Comparison of ENCODE assay signal across 10 mouse cellular contexts in genomic region chr10:80774981-80775380, GRCm38 (mm10). TPM values are rescaled to one million over a fixed set of nuclear protein-coding genes. Genes with fewer than 3 reads are reported as not detected.
DNase-seq lines count a peak whose midpoint lies in the region; ATAC-seq and TF ChIP-seq lines count a peak whose summit lies in the region.
"Had no signal": no experiment of that assay in that cellular context is flagged by ENCODE, and none has a peak within 500 bp of the region (broad histone marks: within the 10 kb centered on the region; RNA-seq: fewer than 3 reads in every experiment).

No protein-coding gene starts in this region.

- peak; percentile 10; the same call in 1 of the 2 replicates for ATAC-seq in forebrain, postnatal 0 days
- no peak for ATAC-seq in forebrain, embryonic 14.5 days
- peak; percentile 35 for ATAC-seq in intestine, embryonic 16.5 days
- ATAC-seq in intestine, embryonic 15.5 days = no peak
- 0 out of 2 replicates have a peak, but pooled peaks have one; percentile 8 for ATAC-seq in embryonic facial prominence, embryonic 13.5 days (ENCODE audit: insufficient number of reproducible peaks, insufficient read depth, low FRiP score, low TSS enrichment, low read depth)
- peak; percentile 22 for ATAC-seq in liver, embryonic 13.5 days (ENCODE audit: low read depth)

- H3K4me1 ChIP-seq in forebrain, postnatal 0 days (ENCODE audit: insufficient read depth) = peaks cover 6% of the 10 kb centered on the region; the same call in 1 of the 2 replicates
- H3K4me1 ChIP-seq in forebrain, embryonic 14.5 days (ENCODE audit: control insufficient read depth, insufficient read depth, low read length) = no peaks in the 10 kb centered on the region
- H3K4me1 ChIP-seq in intestine, embryonic 16.5 days (ENCODE audit: control insufficient read depth, insufficient read depth, low read length) = 0 out of 2 replicates have a peak, but pooled peaks cover 5% of the 10 kb centered on the region
- peaks cover 8% of the 10 kb centered on the region; the same call in 1 of the 2 replicates for H3K4me1 ChIP-seq in intestine, embryonic 15.5 days (replicated peaks)
- peaks cover 19% of the 10 kb centered on the region for H3K4me1 ChIP-seq in embryonic facial prominence, embryonic 13.5 days
- H3K4me1 ChIP-seq in liver, embryonic 13.5 days (replicated peaks) = peaks cover 34% of the 10 kb centered on the region

- H3K4me2 ChIP-seq in forebrain, postnatal 0 days (ENCODE audit: low read depth) = no peak overlapping the region
- H3K4me2 ChIP-seq in forebrain, embryonic 14.5 days (ENCODE audit: low read length) = no peak overlapping the region
- H3K4me2 ChIP-seq in intestine, embryonic 16.5 days (ENCODE audit: low read depth, low read length) = no peak overlapping the region
- H3K4me2 ChIP-seq in intestine, embryonic 15.5 days (replicated peaks) = no peak overlapping the region
- H3K4me2 ChIP-seq in embryonic facial prominence, embryonic 13.5 days = no peak overlapping the region; the same call in 1 of the 2 replicates
- H3K4me2 ChIP-seq in liver, embryonic 13.5 days = no peak overlapping the region

- peak overlapping the region; percentile 85; the same call in 1 of the 2 replicates for H3K27ac ChIP-seq in forebrain, postnatal 0 days (ENCODE audit: low read depth, low read length)
- H3K27ac ChIP-seq in forebrain, embryonic 14.5 days (ENCODE audit: low read depth, low read length) = no peak overlapping the region
- H3K27ac ChIP-seq in intestine, embryonic 16.5 days (ENCODE audit: low read length) = no peak overlapping the region
- no peak overlapping the region for H3K27ac ChIP-seq in intestine, embryonic 15.5 days
- no peak overlapping the region; the same call in 1 of the 2 replicates for H3K27ac ChIP-seq in embryonic facial prominence, embryonic 13.5 days
- H3K27ac ChIP-seq in liver, embryonic 13.5 days = no peak overlapping the region

- no peak overlapping the region for H3K9ac ChIP-seq in forebrain, postnatal 0 days
- H3K9ac ChIP-seq in forebrain, embryonic 14.5 days (ENCODE audit: low read length) = no peak overlapping the region
- no peak overlapping the region for H3K9ac ChIP-seq in intestine, embryonic 16.5 days (ENCODE audit: low read depth, low read length)
- no peak overlapping the region for H3K9ac ChIP-seq in intestine, embryonic 15.5 days
- peak overlapping the region; percentile 54 for H3K9ac ChIP-seq in embryonic facial prominence, embryonic 13.5 days
- no peak overlapping the region; the same call in 1 of the 2 replicates for H3K9ac ChIP-seq in liver, embryonic 13.5 days

- no peak overlapping the region for H3K4me3 ChIP-seq in forebrain, postnatal 0 days (ENCODE audit: low read depth, low read length)
- H3K4me3 ChIP-seq in forebrain, embryonic 14.5 days (ENCODE audit: low read depth, low read length) = no peak overlapping the region
- no peak overlapping the region for H3K4me3 ChIP-seq in intestine, embryonic 16.5 days (ENCODE audit: low read length)
- no peak overlapping the region for H3K4me3 ChIP-seq in intestine, embryonic 15.5 days (replicated peaks)
- H3K4me3 ChIP-seq in embryonic facial prominence, embryonic 13.5 days = no peak overlapping the region
- no peak overlapping the region for H3K4me3 ChIP-seq in liver, embryonic 13.5 days (replicated peaks)

- H3K27me3 ChIP-seq in forebrain, postnatal 0 days (ENCODE audit: insufficient read depth, low read length) = no peaks in the 10 kb centered on the region
- H3K27me3 ChIP-seq in forebrain, embryonic 14.5 days (replicated peaks; ENCODE audit: control insufficient read depth, insufficient read depth, low read length) = no peaks in the 10 kb centered on the region
- no peaks in the 10 kb centered on the region for H3K27me3 ChIP-seq in intestine, embryonic 16.5 days (replicated peaks; ENCODE audit: control insufficient read depth, insufficient read depth, low read length)
- no peaks in the 10 kb centered on the region for H3K27me3 ChIP-seq in intestine, embryonic 15.5 days (replicated peaks)
- H3K27me3 ChIP-seq in embryonic facial prominence, embryonic 13.5 days = no peaks in the 10 kb centered on the region
- H3K27me3 ChIP-seq in liver, embryonic 13.5 days = no peaks in the 10 kb centered on the region

- 90% methylated on average over 4 of the region's 4 CpGs for WGBS in forebrain, postnatal 0 days
- WGBS in forebrain, embryonic 14.5 days = 92% methylated on average over 4 of the region's 4 CpGs
- 91% methylated on average over 4 of the region's 4 CpGs for WGBS in intestine, embryonic 16.5 days
- 86% methylated on average over 4 of the region's 4 CpGs for WGBS in intestine, embryonic 15.5 days
- 90% methylated on average over 4 of the region's 4 CpGs for WGBS in embryonic facial prominence, embryonic 13.5 days
- WGBS in liver, embryonic 13.5 days (ENCODE audit: insufficient replicate concordance) = 82% methylated on average over 4 of the region's 4 CpGs

- H3K9me3 ChIP-seq in forebrain, postnatal 0 days (ENCODE audit: low read length) = no peaks in the 10 kb centered on the region
- H3K9me3 ChIP-seq in forebrain, embryonic 14.5 days (replicated peaks; ENCODE audit: control insufficient read depth, low read length) = no peaks in the 10 kb centered on the region
- no peaks in the 10 kb centered on the region for H3K9me3 ChIP-seq in intestine, embryonic 16.5 days (ENCODE audit: control insufficient read depth, low read length)
- no peaks in the 10 kb centered on the region for H3K9me3 ChIP-seq in intestine, embryonic 15.5 days
- no peaks in the 10 kb centered on the region for H3K9me3 ChIP-seq in embryonic facial prominence, embryonic 13.5 days
- no peaks in the 10 kb centered on the region for H3K9me3 ChIP-seq in liver, embryonic 13.5 days (replicated peaks)

- TF ChIP-seq CTCF in forebrain, postnatal 0 days (IDR thresholded peaks at IDR 0.05; ENCODE audit: low read depth) = no peak

- H3K36me3 ChIP-seq in forebrain, postnatal 0 days (ENCODE audit: insufficient read depth) = peaks cover 97% of the 10 kb centered on the region
- H3K36me3 ChIP-seq in forebrain, embryonic 14.5 days (ENCODE audit: control insufficient read depth, insufficient read depth, low read length) = peaks cover 98% of the 10 kb centered on the region
- peaks cover 24% of the 10 kb centered on the region for H3K36me3 ChIP-seq in intestine, embryonic 16.5 days (ENCODE audit: control insufficient read depth, insufficient read depth, low read length)
- peaks cover 80% of the 10 kb centered on the region for H3K36me3 ChIP-seq in intestine, embryonic 15.5 days
- H3K36me3 ChIP-seq in embryonic facial prominence, embryonic 13.5 days = peaks cover 99% of the 10 kb centered on the region
- H3K36me3 ChIP-seq in liver, embryonic 13.5 days = peaks cover 99% of the 10 kb centered on the region

- no peak for DNase-seq in forebrain, postnatal 0 days
- no peak for DNase-seq in forebrain, embryonic 14.5 days (ENCODE audit: low spot score)
- no peak for DNase-seq in liver, embryonic 13.5 days
- DNase-seq in right cerebral cortex, adult 2 months (ENCODE audit: low spot score in 2 of 2) = no peak
- no peak for DNase-seq in B cell, adult 2 months

RNA-seq across cellular contexts. Expression of gene Dot1l, which starts 20.0 kb away (rescaled TPM):
- 15.9 and 21.7 TPM in 2 replicates for total RNA-seq in forebrain, postnatal 0 days (2014; rRNA removed)
- polyA plus RNA-seq in forebrain, postnatal 0 days (2015; fragmentation: Nextera tagmentation; extraction: Ambion mirVana) = 5.7 and 8.5 TPM in 2 replicates
- polyA plus RNA-seq in forebrain, embryonic 14.5 days (2014; fragmentation: Nextera tagmentation; extraction: Ambion mirVana) = 13.6 and 19.3 TPM in 2 replicates
- polyA plus RNA-seq in intestine, embryonic 16.5 days (2015; fragmentation: Nextera tagmentation; extraction: Ambion mirVana) = 9.5 and 9.7 TPM in 2 replicates
- polyA plus RNA-seq in intestine, embryonic 15.5 days (2015; fragmentation: Nextera tagmentation; extraction: Ambion mirVana) = 12.0 and 14.2 TPM in 2 replicates
- polyA plus RNA-seq in embryonic facial prominence, embryonic 13.5 days (2015; fragmentation: Nextera tagmentation; extraction: Ambion mirVana) = 17.9 and 18.5 TPM in 2 replicates
- polyA plus RNA-seq in liver, embryonic 13.5 days (2015; fragmentation: Nextera tagmentation; extraction: Ambion mirVana) = 7.4 and 7.8 TPM in 2 replicates

RNA-seq across cellular contexts. Expression of gene Sf3a2, which starts 23.0 kb away (rescaled TPM):
- 20.4 and 20.6 TPM in 2 replicates for total RNA-seq in forebrain, postnatal 0 days (2014; rRNA removed)
- 66.4 and 73.7 TPM in 2 replicates for polyA plus RNA-seq in forebrain, postnatal 0 days (2015; fragmentation: Nextera tagmentation; extraction: Ambion mirVana)
- polyA plus RNA-seq in forebrain, embryonic 14.5 days (2014; fragmentation: Nextera tagmentation; extraction: Ambion mirVana) = 66.6 and 71.7 TPM in 2 replicates
- 62.3 and 63.0 TPM in 2 replicates for polyA plus RNA-seq in intestine, embryonic 16.5 days (2015; fragmentation: Nextera tagmentation; extraction: Ambion mirVana)
- polyA plus RNA-seq in intestine, embryonic 15.5 days (2015; fragmentation: Nextera tagmentation; extraction: Ambion mirVana) = 63.7 and 69.7 TPM in 2 replicates
- 75.6 and 78.9 TPM in 2 replicates for polyA plus RNA-seq in embryonic facial prominence, embryonic 13.5 days (2015; fragmentation: Nextera tagmentation; extraction: Ambion mirVana)
- polyA plus RNA-seq in liver, embryonic 13.5 days (2015; fragmentation: Nextera tagmentation; extraction: Ambion mirVana) = 35.7 and 48.5 TPM in 2 replicates

RNA-seq across cellular contexts. Expression of gene Plekhj1, which starts 23.4 kb away (rescaled TPM):
- 81.1 and 89.0 TPM in 2 replicates for total RNA-seq in forebrain, postnatal 0 days (2014; rRNA removed)
- polyA plus RNA-seq in forebrain, postnatal 0 days (2015; fragmentation: Nextera tagmentation; extraction: Ambion mirVana) = 96.8 and 107 TPM in 2 replicates
- polyA plus RNA-seq in forebrain, embryonic 14.5 days (2014; fragmentation: Nextera tagmentation; extraction: Ambion mirVana) = 140 and 143 TPM in 2 replicates
- 120 and 135 TPM in 2 replicates for polyA plus RNA-seq in intestine, embryonic 16.5 days (2015; fragmentation: Nextera tagmentation; extraction: Ambion mirVana)
- 132 and 133 TPM in 2 replicates for polyA plus RNA-seq in intestine, embryonic 15.5 days (2015; fragmentation: Nextera tagmentation; extraction: Ambion mirVana)
- polyA plus RNA-seq in embryonic facial prominence, embryonic 13.5 days (2015; fragmentation: Nextera tagmentation; extraction: Ambion mirVana) = 118 and 125 TPM in 2 replicates
- polyA plus RNA-seq in liver, embryonic 13.5 days (2015; fragmentation: Nextera tagmentation; extraction: Ambion mirVana) = 97.5 and 105 TPM in 2 replicates

RNA-seq across cellular contexts. Expression of gene Amh, which starts 30.1 kb away (rescaled TPM):
- 0.62 and 0.69 TPM in 2 replicates for total RNA-seq in forebrain, postnatal 0 days (2014; rRNA removed)
- polyA plus RNA-seq in forebrain, postnatal 0 days (2015; fragmentation: Nextera tagmentation; extraction: Ambion mirVana) = not detected in 2 replicates
- polyA plus RNA-seq in forebrain, embryonic 14.5 days (2014; fragmentation: Nextera tagmentation; extraction: Ambion mirVana) = 0.10 TPM in 1 of 2 replicates, not detected in the other
- polyA plus RNA-seq in intestine, embryonic 16.5 days (2015; fragmentation: Nextera tagmentation; extraction: Ambion mirVana) = 0.07 and 0.10 TPM in 2 replicates
- polyA plus RNA-seq in intestine, embryonic 15.5 days (2015; fragmentation: Nextera tagmentation; extraction: Ambion mirVana) = not detected in 2 replicates
- polyA plus RNA-seq in embryonic facial prominence, embryonic 13.5 days (2015; fragmentation: Nextera tagmentation; extraction: Ambion mirVana) = not detected in 2 replicates
- not detected in 2 replicates for polyA plus RNA-seq in liver, embryonic 13.5 days (2015; fragmentation: Nextera tagmentation; extraction: Ambion mirVana)
- polyA plus RNA-seq: macrophage; neural tube, embryonic 11.5 days had no signal

RNA-seq across cellular contexts. Expression of gene Ap3d1, which starts 32.9 kb away (rescaled TPM):
- 137 and 176 TPM in 2 replicates for total RNA-seq in forebrain, postnatal 0 days (2014; rRNA removed)
- polyA plus RNA-seq in forebrain, postnatal 0 days (2015; fragmentation: Nextera tagmentation; extraction: Ambion mirVana) = 63.8 and 87.7 TPM in 2 replicates
- polyA plus RNA-seq in forebrain, embryonic 14.5 days (2014; fragmentation: Nextera tagmentation; extraction: Ambion mirVana) = 81.0 and 99.5 TPM in 2 replicates
- polyA plus RNA-seq in intestine, embryonic 16.5 days (2015; fragmentation: Nextera tagmentation; extraction: Ambion mirVana) = 57.9 and 58.4 TPM in 2 replicates
- polyA plus RNA-seq in intestine, embryonic 15.5 days (2015; fragmentation: Nextera tagmentation; extraction: Ambion mirVana) = 70.5 and 71.4 TPM in 2 replicates
- polyA plus RNA-seq in embryonic facial prominence, embryonic 13.5 days (2015; fragmentation: Nextera tagmentation; extraction: Ambion mirVana) = 73.3 and 73.5 TPM in 2 replicates
- polyA plus RNA-seq in liver, embryonic 13.5 days (2015; fragmentation: Nextera tagmentation; extraction: Ambion mirVana) = 24.9 and 25.6 TPM in 2 replicates

Comparison
In these comparisons a context has a peak if more than half of its experiments do, and no peak if none do; other contexts are left out.
1. ATAC-seq: peak in forebrain, postnatal 0 days (single experiment), intestine, embryonic 16.5 days (single experiment), embryonic facial prominence, embryonic 13.5 days (single experiment) and liver, embryonic 13.5 days (single experiment); none in forebrain, embryonic 14.5 days (single experiment) and intestine, embryonic 15.5 days (single experiment).